Mouse (Mus musculus): ENCODE measurements at regions not wholly inside any gene's neighbourhood (a gene's known extent, or its start where the extent isn't known, plus 50 kb on each side); places are given as distances from the start of the nearest gene placed in this dataset.

- TF ChIP-seq CTCF (IDR thresholded peaks at IDR 0.05; ENCODE audit: extremely low read depth, insufficient read length, insufficient replicate concordance, low read depth, low read length) (no peak), POLR2A (IDR thresholded peaks at IDR 0.05; ENCODE audit: low read depth, low read length) (no peak)
These were observed 239.0 kb upstream of the 4930583I09Rik start for GRCm38 (mm10) chr17:65074878-65075277.

Data from small intestine, adult 2 months (tissue).